Mouse (Mus musculus): Measurements from ENCODE around the gene Fcnb.

Fcnb gene

DNA sequence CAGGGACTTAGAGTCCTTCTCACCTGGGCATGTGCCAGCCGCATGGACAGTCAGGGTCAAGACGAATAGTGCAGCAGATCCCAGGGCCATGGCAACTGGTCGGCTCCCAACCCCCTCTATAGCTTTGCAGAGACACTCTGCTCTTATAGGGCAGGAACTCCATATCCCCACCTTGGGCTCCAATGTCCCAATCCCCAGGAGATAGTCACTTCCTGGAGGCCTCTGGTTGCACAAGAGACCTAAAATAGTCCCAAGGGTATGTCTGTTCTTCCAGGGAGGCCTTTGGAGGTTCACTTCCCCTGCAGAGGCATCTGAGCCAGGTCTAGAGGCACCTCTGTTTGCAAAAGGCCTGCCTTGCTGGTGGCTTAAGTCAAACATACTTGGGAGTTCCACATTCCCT, at the start of gene Fcnb:
TSS of gene Fcnb (minus strand) at position 118 of the 400 bp plus-strand sequence.
- DNase-seq (ENCODE audit: low spot score in 2 of 2) = no peak

DNA sequence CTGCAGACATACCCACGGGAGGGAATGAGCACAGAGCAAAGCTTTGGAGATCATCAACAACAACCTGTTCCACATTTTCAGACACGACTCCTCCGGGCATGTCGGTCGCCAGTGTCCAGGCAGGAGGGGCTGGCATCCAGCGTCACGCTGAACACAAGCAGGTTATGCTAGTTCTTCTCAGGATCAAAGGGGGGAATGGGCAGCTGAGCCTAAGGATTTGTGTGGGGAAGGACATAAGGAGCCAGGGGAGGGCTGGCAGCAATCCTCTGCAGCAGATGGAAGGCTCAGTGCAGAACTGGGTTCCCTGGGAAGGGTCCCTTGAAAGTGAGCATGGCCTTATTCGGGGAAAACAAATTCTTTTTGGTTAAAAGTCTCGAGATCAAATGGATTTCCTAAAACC, 49.1 kb upstream of the Fcnb start:
- DNase-seq (ENCODE audit: low spot score in 2 of 2) = no peak

DNA sequence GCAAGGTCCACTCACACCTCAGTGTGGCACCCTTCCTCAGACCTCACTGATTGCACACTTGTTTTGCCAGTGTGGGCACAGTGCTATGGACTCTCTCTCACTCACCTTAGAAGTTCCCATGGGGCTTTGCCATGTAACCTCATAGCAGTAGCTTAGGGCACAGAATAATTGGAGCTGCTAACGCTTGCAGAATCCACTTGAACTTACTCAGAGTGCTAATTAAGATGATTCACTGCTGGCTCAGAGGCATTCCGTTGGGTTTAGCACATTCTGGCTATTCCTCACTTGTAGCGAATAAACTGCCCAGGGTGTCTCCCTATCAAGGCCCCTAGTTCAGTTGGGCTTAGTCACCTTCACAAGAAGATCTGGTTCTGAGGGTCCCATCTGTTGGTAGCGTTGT, 47.4 kb upstream of the Fcnb start:
- no peak for DNase-seq (ENCODE audit: low spot score in 2 of 2)

DNA sequence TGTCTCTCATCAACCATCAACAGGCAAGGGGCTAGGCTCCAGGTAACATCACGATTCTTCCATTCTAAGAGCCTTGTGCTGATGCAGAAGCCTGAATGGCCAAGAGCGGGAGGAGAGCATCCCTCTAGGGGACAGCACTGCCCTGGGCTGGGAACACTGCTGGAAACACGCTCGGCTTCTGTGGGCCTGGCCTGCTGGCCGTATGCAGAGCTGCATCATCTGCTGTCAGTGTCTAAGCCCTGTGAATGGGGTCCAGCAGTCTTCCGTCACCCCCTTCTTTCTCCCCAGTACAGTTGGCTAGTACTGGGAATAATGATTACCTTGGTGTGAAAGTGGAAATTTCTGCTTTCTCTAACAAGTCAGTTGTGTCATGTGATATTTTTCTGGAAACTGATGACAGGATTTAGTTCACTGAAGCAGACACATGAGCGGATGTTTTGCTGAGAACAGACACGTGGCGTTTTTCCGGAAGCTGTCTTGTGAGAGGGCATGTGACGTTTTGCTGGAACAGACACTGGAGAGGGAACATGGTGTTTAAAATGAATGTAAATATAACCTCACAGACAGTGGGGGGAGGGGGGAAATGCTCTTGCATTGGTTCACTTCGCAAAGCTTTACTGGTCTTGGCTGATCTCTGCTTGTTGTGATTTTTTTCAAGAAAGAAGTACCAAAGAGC, 42.2 kb upstream of the Fcnb start:
- DNase-seq (ENCODE audit: low spot score in 2 of 2) = no peak

DNA sequence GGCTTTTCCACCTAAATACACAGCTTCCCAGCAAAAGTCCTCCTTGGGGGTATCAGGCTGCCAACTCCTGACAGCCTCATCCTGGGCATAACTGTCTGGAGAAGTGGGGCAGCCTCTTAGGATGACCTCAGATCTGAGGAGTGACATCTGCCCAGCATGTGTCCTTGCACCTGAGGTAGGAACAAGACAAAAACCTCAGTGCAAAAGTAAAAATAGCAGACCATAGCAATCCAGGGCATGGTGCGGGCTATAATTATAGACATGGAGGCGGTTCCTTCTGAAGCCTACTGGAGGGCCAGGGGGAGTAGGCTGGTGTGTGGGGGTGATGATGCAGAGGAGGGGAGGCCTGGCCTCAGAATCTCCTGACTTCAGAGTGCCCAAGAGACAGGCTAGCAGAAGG, 39.2 kb upstream of the Fcnb start:
- DNase-seq (ENCODE audit: low spot score in 2 of 2) = no peak

DNA sequence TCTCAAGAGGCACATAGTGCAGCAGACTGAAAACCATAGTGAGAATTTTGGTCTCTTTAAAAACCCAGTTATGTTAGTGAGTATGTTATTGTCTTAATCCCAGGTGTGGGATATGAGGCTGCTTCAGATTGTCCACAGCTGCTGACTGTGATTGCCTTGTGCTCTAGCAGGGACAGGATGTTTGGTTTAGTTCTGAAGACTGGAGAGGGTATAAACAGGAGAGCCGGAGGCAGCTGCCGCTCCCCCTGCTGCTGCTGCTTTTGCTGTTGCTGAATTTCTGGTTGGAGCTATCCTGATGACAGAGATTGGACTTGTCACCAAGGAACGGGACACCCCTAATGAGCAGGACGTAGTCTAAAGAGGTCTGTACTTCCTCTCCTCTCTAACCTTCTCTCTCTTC, 36.6 kb upstream of the Fcnb start:
- no peak for DNase-seq (ENCODE audit: low spot score in 2 of 2)

DNA sequence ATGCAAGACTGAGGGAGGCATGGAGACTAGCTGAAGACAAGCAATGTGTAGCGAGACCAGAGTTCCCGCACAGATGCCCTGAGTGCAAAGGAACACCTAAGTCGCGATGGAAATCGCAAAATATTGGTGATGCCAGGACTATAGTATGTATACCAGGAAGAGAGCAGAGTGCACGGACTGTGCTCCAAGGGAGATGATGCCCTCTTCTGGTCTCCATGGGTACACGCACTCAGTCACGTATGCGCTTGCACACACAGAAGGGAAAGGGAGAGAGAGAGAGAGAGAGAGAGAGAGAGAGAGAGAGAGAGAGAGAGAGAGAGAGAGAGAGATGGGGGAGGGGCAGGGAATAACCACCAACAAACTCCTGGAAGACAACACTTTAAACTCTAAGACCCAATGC, 35.7 kb upstream of the Fcnb start:
- DNase-seq (ENCODE audit: low spot score in 2 of 2) = no peak

DNA sequence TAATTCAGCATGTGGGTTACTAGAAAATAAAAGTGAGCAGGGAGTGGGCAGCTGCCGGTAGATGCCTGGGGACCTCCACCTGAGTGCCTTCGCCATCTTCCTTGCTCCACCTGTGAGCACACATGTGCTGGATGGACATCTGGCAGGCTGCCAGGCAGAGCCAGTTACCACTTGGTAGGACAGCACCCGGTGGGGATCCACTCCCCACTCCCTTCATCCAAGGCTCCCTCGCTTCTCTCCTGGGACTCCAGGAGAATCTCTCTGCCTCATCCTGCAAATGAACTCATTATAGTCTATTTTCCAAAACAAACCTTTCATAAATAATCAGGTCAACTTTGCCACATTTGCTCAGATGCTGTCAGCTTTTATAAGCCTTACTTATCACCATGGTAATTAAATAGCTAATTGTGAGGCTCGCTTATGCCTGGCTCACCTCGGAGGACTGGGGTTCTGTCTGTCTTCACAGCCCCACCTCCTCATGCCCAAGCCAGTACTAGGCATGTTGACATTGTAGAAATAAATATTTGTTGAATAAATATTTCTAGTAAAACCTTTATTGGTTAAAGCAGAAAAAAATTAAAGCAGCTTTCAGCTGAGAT, 33.9 kb upstream of the Fcnb start:
- no peak for DNase-seq (ENCODE audit: low spot score in 2 of 2)

DNA sequence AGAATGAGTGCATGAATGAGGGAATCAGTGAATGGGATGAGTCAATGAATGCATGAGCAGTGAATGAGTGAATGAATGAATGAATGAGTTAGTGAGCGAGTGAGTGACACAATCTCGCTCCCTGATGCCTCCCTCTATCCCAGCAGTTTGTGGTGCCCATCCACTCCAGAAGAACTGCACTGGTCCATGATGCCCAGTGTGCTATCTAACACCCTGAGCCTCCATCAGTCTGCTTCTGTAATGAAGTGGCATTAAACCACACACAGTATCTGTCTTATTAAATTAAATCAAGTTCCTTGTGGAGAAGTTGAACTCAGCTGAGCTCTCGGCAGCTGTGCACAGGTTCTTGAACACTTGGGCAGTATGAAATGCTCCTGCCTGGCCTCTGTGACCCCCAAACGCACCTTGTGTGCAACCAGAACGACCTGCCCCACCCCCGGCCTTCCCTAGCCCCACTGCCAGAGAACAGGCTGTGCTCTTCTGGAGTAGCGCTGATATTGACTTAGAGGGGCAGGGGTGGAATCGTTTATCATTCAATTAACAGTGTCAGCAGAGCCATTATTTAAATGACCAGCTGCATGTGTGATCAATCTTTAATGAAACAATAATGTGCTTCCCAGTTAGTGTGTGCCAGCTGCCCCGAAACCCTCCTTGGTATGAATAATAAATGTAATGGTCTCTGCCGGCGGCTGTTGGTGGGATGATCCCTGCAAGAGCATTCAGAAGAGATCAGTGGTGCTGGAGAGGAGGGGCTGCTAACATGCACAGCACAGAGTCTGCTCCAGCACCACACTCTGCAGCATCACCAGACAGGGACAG, 33.0 kb upstream of the Fcnb start:
- no peak for DNase-seq (ENCODE audit: low spot score in 2 of 2)

DNA sequence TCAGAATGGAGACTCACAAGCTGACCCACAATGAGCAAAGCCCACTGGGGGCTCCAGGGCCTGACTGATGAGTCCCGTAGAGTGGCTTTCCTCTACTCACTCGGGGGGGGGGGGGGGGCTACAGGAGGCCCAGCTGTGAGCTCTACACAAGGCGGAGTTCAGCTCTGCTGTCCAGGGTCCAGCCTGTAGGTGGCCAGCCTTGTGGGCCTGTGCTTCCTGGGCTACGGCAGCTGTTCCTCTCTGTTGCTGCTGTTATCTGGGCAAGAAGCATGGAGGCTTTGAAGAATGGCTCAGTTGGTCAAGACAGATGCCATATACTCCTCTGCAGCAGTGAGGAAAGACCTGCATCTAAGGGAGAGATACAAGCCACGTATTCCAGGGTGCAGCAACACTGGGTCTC, 24.1 kb upstream of the Fcnb start:
- no peak for DNase-seq (ENCODE audit: low spot score in 2 of 2)

DNA sequence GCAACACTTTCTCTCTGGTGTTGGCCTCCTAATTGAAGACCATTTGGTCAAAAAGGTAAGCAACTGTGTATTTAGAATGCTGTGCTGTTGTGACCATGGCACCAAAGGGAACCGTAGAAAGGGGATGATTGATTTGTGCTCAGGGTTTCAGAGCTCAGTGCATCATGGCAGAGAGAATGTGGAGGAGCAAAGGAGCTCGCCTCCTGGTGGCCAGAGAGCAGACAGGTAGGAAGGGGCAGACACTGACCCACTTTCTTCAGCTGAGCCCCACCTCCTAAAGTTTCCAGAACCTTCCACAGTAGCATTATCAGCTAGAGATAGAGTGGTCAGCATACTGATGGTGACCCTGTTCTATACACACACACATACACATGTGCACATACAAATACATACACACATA, 21.3 kb upstream of the Fcnb start:
- DNase-seq (ENCODE audit: low spot score in 2 of 2) = no peak

DNA sequence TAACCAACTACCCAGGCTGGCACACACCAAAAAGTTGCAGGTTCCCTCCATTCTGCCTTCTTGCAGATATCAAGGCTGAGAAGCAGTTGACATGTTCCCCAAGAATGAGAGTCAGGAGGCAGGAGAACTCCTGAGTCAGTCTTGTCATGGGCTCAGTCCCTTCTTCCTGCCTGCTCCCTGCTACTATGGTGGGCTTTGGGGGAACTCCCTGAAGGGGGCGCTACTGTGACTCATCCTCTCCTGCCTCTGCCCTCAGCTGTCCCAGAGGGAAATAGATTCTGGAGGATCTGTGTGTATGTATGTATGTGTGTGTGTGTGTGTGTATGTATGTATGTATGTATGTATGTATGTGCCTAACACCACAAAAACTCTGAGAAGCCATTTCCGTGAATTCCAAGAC, 19.0 kb upstream of the Fcnb start:
- DNase-seq (ENCODE audit: low spot score in 2 of 2) = no peak

DNA sequence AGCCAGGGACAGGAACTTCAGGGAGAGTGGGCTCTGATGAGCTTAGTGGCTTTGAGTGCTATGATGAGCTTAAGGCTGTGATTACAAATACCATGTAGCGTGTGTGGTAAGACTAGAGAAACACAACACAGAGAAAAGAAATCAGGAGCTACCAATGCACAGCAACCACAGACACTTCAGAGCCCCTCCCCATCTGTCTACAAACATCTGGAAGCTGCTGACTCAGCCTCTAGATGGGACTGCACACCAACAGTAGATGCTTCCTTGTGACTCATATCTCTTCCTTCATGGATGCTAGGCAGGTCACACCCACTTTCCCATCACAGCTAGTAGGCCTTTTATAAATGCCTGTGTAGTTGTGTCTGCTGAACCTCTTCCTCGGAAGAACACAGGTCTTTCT, 17.2 kb upstream of the Fcnb start:
- no peak for DNase-seq (ENCODE audit: low spot score in 2 of 2)

DNA sequence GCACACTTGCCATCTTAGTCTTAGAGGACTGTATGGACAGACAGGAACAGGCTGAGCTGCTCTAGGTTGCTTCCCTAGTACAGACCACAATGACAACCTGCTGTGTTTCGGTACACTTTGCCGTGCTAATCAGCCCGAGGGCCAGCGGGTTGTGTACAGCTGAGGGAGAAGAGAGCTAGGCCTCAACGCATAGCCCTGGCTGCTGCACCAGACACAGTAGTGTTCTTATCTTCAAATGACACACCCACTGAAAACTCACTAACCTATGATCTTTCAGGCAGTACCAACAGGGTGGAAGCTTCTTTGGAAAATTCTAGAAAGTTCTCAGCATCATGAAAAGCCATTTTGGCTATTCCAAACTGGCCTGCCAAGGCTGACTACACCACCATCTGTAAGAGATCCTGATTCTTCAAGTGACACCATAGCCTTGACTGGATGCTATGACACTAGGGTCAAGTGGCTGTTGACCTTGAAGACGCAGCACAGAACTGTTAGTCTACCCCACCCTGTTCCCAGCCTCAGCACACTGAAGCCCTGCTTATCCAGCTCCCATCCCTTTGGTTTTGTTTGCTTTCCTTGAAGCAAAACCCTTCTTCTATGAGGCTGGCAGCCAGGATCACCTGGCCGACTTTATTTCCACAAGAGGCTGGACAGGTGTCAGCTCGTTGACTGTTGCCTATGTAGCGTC, 16.3 kb upstream of the Fcnb start:
- DNase-seq (ENCODE audit: low spot score in 2 of 2) = no peak

DNA sequence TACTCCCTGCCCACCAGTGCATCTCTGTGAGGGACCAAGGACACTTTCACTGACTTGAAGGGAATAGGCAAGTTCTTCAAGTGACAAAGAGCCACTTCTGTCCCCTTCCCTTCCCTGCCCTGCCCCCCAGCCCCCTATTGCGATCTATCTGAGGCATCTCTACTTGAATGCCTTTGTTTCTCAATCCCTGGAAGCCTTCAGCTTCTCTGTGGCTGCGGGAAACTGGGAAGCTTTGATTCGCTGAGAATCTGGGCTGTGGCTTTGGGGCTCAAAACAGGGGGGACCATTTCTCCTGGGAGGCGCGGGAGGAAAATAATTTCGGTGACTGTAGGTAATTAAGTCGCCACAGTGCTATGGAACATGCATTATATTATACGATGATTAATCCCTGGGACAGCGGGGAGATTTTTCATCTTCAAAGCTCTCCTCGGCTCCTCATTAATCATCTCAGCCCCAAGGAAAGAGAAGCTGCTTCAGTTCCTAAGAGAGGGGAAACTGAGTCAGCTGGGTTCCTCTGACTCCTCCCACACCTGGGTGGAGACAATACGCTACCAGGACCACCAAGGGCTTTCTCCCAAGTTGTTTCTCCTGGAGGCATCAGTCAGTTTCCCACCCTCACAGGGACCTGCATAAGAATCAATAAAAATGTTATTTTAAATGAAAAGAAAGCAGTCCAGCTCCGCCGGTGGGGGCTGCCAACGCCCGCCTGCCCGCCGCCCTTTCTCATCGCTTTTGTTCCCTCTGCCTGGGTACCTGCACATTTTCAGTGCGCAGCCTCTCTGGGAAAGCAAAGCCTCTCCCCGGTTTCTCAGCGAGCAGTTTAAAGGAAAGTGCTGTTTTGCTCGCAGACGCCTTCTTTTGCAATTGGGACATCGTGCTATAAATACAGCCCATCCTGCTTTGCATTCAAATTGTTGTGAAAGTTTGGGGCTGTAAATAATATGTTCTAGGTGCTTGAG, 14.1 kb upstream of the Fcnb start:
- peak in 1 of 2 experiments; percentile 15 for DNase-seq (ENCODE audit: low spot score in 2 of 2)

DNA sequence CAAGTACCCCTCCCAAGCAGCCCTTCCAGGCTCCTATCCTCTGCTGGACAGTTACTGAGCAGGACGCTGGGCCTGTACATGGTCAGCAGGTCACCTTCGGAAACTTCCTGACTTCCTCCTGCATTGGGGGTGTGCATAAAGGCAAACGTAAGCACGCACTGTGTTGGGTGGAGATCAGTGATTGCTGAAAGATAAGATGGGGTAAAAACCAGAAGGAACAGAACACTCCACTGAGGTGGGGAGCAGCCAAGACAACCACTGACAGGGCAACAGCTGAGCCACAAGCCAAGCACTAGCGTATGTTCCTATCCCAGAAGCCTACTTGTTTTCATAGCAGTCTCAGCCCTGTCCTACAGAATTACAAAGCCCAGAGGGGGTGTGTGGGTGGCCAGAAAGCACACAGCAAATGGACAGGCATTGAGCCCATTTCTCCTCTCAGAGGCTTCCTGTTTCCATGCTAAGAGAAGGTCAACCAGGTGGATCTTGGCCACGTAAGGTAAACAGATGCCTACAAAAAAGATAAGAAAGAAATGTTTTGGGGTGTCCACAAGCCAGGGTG, 12.1 kb upstream of the Fcnb start:
- DNase-seq (ENCODE audit: low spot score in 2 of 2) = no peak

DNA sequence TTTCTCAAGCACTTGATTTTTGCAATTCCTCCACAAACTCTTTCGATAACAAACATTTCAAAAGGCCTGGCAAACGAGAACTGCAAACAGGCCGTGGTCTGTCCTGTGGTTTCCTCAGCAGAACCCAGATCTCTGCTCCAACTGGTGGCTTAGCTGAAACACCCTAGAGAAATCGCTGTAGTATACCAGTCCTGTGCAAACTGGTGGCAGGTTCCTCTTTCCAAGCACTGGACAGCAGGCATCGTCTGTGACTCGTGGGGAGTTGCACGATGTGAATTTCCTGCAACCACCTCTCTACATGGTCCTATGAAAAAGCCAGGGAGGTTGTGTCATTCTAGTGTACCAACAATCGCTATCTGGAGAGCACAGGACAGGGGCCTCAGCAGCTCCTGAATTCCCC, 7.4 kb upstream of the Fcnb start:
- DNase-seq (ENCODE audit: low spot score in 2 of 2) = no peak

DNA sequence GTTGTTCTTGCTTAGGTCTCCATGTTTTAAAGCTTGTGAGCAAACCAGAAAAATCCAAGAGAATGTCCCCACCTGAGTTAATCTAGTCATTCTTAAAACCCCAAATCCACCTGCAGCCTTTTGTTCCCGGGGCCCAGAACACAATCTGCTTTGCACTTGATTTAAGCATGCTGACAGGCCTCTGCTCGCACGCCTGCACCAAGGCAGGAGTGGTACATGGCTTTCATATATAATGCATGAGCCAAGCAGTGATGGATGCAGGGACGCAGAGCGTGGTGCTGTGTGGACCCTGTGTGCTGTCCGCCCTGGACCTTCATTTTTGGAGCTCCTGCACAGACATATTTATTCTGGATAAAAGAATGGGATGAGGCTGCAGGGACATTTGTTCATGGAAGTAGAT, 6.4 kb upstream of the Fcnb start:
- DNase-seq (ENCODE audit: low spot score in 2 of 2) = no peak

DNA sequence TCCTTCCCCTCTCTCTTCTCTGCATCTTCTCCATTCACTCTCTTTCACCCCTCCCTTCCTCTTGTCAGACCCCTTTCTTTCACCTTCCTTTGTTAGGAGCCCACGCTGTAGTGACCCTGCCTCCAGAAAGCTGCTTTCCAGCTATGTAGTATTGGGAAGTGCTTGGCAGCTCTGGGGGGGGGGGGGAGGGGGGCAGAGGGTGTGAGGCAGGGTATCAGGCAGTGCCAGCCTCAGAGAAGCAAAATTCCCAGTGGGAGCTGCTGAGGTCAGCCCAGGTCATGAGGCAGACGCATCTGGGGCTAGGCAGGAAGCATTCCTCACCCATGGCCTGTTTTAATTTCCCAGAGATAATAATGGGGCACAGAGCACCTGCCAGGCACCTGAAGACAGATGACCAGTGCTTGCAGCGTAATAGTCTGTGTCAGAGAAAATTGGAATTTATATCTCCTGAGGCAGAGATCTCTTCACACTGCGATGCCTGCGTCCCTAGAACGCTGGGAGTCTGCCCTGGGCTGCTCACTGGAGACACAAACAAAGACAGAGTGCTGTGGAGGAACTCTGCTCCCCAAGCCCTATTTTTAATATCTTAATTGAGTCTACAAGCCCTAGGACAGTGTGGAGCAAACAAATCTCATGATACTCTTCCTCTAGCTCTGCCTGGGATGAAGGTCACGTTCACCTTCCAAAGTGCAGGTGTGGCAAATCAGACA, 5.8 kb upstream of the Fcnb start:
- DNase-seq (ENCODE audit: low spot score in 2 of 2) = no peak

DNA sequence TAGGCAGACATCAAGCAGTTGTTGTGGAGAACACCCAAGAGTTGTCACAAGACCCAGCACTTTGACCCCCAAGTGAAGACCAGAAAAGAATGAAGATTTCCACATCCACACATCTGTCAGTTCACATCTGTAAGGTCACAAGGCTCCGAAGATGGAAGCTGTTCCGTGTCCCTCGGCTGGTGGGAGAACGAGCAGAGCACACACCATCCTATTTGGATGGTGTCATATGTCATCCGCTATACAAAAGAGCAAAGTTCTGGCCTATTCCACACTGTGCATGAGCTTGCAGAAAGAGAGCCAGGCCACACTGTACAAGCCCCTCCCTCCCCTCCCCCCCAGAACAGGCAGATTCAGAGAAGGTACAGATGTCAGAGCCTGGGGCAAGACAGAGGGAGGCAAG, 4.4 kb upstream of the Fcnb start:
- DNase-seq (ENCODE audit: low spot score in 2 of 2) = no peak

Measured in frontal cortex, postnatal 25 days (tissue).